Mouse (Mus musculus) myocyte (in vitro differentiated cells): ENCODE data around the gene Acly. TPM values are rescaled to one million over a fixed set of nuclear protein-coding genes. Genes with fewer than 3 reads are reported as not detected.

Experiments used
- H3K27me3 ChIP-seq: one replicate; pipeline ENCODE4 v1.6.1; 2011; ENCODE audit not compliant: control insufficient read depth, insufficient read depth, insufficient read length
- H3K36me3 ChIP-seq: one replicate; pipeline ENCODE4 v1.6.1; 2011; ENCODE audit not compliant: control insufficient read depth, insufficient read depth
- H3K4me2 ChIP-seq: one replicate; pipeline ENCODE4 v1.6.1; 2011; ENCODE audit warnings: low read depth, control low read depth
- H3K4me3 ChIP-seq: one replicate; pipeline ENCODE4 v1.5.1; 2011; ENCODE audit warnings: mild to moderate bottlenecking, control low read depth, moderate library complexity
- H3K79me2 ChIP-seq: one replicate; pipeline ENCODE4 v1.6.1; 2011; ENCODE audit not compliant: control insufficient read depth, insufficient read depth
- H3ac ChIP-seq: one replicate; pipeline ENCODE4 v1.6.1; 2011; ENCODE audit not compliant: control insufficient read depth, insufficient read length
- CEBPB ChIP-seq: IDR thresholded peaks from 2 replicates; pipeline ENCODE4 v1.6.1; 2011; ENCODE audit warnings: mild to moderate bottlenecking, moderate library complexity; ENCODE audit not compliant: poor library complexity, insufficient read depth, severe bottlenecking
- E2F4 ChIP-seq: IDR thresholded peaks from one replicate; pipeline ENCODE4 v1.6.1; 2011; ENCODE audit warnings: mild to moderate bottlenecking, control low read depth, moderate library complexity; ENCODE audit not compliant: insufficient read depth
- MAX ChIP-seq: IDR thresholded peaks from one replicate; pipeline ENCODE4 v1.6.1; 2011; ENCODE audit warnings: low read depth, mild to moderate bottlenecking, control low read depth
- MYOD1 ChIP-seq, 3 experiments: IDR thresholded peaks; one replicate each; pipeline ENCODE4 v1.6.1; 2011; ENCODE audit warnings: control low read depth in 2 of 3, low read depth in 2 of 3, mild to moderate bottlenecking in 2 of 3, moderate library complexity in 1 of 3; ENCODE audit not compliant: insufficient read length in 2 of 3, control insufficient read depth in 1 of 3
- MYOG ChIP-seq, 3 experiments: IDR thresholded peaks; one replicate each; pipeline ENCODE4 v1.6.1; 2011; ENCODE audit warnings: control low read depth in 2 of 3, low read depth in 2 of 3, mild to moderate bottlenecking in 2 of 3; ENCODE audit not compliant: insufficient read length in 2 of 3, control insufficient read depth in 1 of 3, insufficient read depth in 1 of 3
- POLR2A ChIP-seq: IDR thresholded peaks from one replicate; pipeline ENCODE4 v1.6.1; 2011; ENCODE audit warnings: low read depth, mild to moderate bottlenecking, control low read depth, moderate library complexity; ENCODE audit not compliant: insufficient read length
- POLR2AphosphoS2 ChIP-seq: IDR thresholded peaks from one replicate; pipeline ENCODE4 v1.6.1; 2011; ENCODE audit warnings: low read depth, control low read depth; ENCODE audit not compliant: insufficient read length
- REST ChIP-seq: IDR thresholded peaks from one replicate; pipeline ENCODE4 v1.6.1; 2011; ENCODE audit warnings: mild to moderate bottlenecking, control low read depth, moderate library complexity; ENCODE audit not compliant: insufficient read depth, insufficient read length
- SRF ChIP-seq: IDR thresholded peaks from one replicate; pipeline ENCODE4 v1.6.1; 2011; ENCODE audit warnings: low read depth; ENCODE audit not compliant: control insufficient read depth, insufficient read length
- TCF12 ChIP-seq: IDR thresholded peaks from one replicate; pipeline ENCODE4 v1.6.1; 2011; ENCODE audit warnings: mild to moderate bottlenecking, control low read depth; ENCODE audit not compliant: poor library complexity, insufficient read depth, severe bottlenecking
- TCF3 ChIP-seq: IDR thresholded peaks from one replicate; pipeline ENCODE4 v1.6.1; 2011; ENCODE audit warnings: low read depth, control low read depth; ENCODE audit not compliant: insufficient read length
- USF1 ChIP-seq: IDR thresholded peaks from one replicate; pipeline ENCODE4 v1.6.1; 2011; ENCODE audit warnings: low read depth, mild to moderate bottlenecking, control low read depth, moderate library complexity
- polyA plus RNA-seq: library from polyadenylated mRNA; unstranded; fragments of >200 nt; fragmentation: generic; extraction: Trizol; gene quantifications from one replicate; pipeline ENCODE4 v1.2.1, GENCODE M21; 2012; ENCODE audit warnings: missing spikeins

The Acly gene
- polyA plus RNA-seq, 1 experiment: 95.5 TPM

DNA sequence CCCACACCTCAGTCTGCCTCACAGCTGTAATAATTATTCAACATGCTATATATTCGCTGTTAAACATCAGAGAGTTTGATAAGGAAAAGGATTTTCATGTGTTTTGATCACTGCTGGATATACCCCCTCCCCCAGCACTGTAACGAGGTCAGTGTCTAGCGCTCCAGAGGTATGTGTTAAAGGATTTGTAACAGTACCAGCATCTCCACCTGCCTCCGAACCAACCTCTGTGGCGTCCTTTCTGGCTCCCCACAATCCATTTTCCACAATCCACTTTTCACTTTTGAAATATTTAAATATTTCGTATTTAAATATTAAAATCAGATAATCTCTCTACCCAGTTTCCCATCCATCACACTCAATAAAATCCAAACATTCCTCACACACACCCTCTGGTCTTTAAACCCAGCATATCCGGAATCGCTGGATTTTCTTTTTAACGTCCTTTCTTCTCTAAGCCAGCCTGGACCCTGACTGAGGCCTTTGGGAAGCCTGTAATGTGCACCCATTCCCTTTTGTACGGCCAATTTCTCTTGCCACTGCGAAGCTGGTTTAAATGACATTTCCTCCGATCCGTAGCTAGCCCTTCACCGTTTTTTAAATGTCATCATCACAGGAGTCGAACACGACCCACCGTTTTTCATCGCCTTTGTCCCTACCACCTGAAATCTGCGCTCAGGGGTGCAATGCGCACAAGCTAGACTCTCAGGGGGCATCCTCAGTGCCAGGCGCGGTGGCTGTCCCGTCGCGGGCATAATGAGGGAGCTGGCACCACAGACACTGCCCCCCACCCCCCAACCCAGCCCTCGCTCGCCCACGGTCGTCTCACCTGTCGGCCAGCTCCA, 56.2 kb downstream of the Acly start:
- Histone ChIP-seq H3K27me3 (no peaks in the 10 kb centered on the region), H3K36me3 (peaks cover 9% of the 10 kb centered on the region), H3K79me2 (peaks cover 53% of the 10 kb centered on the region), H3K4me2 (peak overlapping the region; percentile 91), H3K4me3 (peak overlapping the region; percentile 76), H3ac (peak overlapping the region; percentile 51)
- TF ChIP-seq MYOD1 (IDR thresholded peaks at IDR 0.05; ENCODE audit: control insufficient read depth in 1 of 3, insufficient read length in 2 of 3, low read depth in 2 of 3) (peak in 1 of 3 experiments; percentile 19), SRF (no peak), CEBPB (no peak), E2F4 (no peak)

DNA sequence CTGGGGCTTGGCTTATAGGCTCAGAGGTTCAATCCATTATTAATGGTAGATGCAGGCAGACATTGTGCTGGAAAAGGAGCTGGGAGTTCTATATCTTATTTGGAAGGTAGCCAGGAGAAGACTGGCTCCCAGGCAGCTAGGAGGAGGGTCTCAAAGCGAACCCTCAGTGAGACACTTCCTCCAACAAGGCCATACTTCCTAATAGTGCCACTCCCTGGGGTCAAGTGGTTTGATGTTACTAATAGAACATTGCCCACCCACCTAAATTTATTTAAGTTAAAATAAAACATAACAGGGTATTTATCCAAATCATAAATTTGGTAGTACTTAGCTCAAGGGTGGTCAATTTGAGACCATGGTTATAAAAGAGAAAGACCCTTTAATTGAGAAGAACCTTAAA, 62.0 kb downstream of the Acly start:
- no peak overlapping the region for H3ac ChIP-seq
- H3K79me2 ChIP-seq: peaks cover 72% of the 10 kb centered on the region
- peaks cover 16% of the 10 kb centered on the region for H3K36me3 ChIP-seq
- no peak overlapping the region for H3K4me3 ChIP-seq
- no peaks in the 10 kb centered on the region for H3K27me3 ChIP-seq
- H3K4me2 ChIP-seq: no peak overlapping the region
- TF ChIP-seq POLR2A (no peak), CEBPB (no peak), REST (no peak), MAX (no peak), E2F4 (no peak), USF1 (no peak), TCF12 (no peak), MYOD1 (IDR thresholded peaks at IDR 0.05; ENCODE audit: control insufficient read depth in 1 of 3, insufficient read length in 2 of 3, low read depth in 2 of 3) (no peak), TCF3 (no peak), SRF (no peak), POLR2AphosphoS2 (no peak)

DNA sequence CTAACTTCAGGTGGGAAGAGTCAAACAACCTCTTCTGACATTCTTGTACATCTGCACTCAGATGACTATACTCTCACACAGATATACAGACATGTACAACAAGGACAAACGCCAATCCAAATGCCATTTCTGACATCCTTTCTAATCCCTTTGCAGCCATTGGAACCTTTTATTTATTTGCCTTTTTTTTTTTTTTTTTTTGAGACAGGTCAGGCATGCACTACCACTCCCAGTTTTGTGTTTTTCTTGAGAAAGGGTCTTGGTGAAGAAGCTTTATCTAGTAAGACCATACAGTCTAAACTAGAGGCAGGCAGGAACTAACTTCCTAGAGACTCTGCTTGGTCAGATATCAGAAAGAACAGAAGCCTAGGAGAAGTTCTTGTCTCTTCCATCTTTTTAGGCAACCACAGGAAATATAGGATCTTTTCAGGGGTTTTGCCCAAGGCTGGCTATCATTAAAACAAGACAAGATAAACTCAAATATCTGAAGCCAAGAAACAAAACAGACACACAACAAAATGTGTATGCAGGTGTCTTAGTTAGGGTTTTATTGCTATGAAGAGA, 62.5 kb downstream of the Acly start:
- Histone ChIP-seq H3K4me2 (no peak overlapping the region), H3ac (no peak overlapping the region), H3K79me2 (peaks cover 72% of the 10 kb centered on the region), H3K36me3 (peaks cover 16% of the 10 kb centered on the region), H3K4me3 (no peak overlapping the region), H3K27me3 (no peaks in the 10 kb centered on the region)
- TF ChIP-seq MYOG (IDR thresholded peaks at IDR 0.05; ENCODE audit: control insufficient read depth in 1 of 3, insufficient read depth in 1 of 3, insufficient read length in 2 of 3, low read depth in 2 of 3): no peak
- TF ChIP-seq POLR2AphosphoS2: no peak
- no peak for TF ChIP-seq USF1
- no peak for TF ChIP-seq REST
- TF ChIP-seq E2F4: no peak
- no peak for TF ChIP-seq CEBPB
- no peak for TF ChIP-seq POLR2A
- no peak for TF ChIP-seq SRF
- no peak for TF ChIP-seq MYOD1 (IDR thresholded peaks at IDR 0.05; ENCODE audit: control insufficient read depth in 1 of 3, insufficient read length in 2 of 3, low read depth in 2 of 3)
- TF ChIP-seq TCF12: no peak
- TF ChIP-seq TCF3: no peak
- TF ChIP-seq MAX: no peak

DNA sequence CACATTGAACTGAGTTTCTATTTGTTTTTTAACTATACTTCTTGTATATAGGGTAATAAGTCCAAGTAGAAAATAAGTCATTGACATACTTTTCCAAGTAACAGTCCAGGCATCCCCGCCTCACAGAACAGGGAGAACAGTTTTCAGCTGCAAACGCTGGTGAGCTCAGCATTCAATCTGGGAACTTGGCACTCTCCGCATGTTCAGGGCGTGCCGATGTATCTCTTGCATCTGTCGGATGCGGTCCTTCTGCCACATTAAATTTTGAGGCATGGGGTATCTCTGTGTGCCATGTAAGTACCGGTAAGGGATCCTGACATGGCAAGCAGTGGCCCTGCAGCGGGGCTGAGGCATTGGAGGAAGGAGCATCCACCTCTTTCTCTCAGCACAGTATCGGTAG, 65.1 kb downstream of the Acly start:
- Histone ChIP-seq H3K4me2 (no peak overlapping the region), H3K36me3 (peaks cover 24% of the 10 kb centered on the region)
- TF ChIP-seq MYOG (IDR thresholded peaks at IDR 0.05; ENCODE audit: control insufficient read depth in 1 of 3, insufficient read depth in 1 of 3, insufficient read length in 2 of 3, low read depth in 2 of 3) (no peak), CEBPB (no peak), MYOD1 (IDR thresholded peaks at IDR 0.05; ENCODE audit: control insufficient read depth in 1 of 3, insufficient read length in 2 of 3, low read depth in 2 of 3) (no peak), REST (no peak), POLR2A (no peak)

DNA sequence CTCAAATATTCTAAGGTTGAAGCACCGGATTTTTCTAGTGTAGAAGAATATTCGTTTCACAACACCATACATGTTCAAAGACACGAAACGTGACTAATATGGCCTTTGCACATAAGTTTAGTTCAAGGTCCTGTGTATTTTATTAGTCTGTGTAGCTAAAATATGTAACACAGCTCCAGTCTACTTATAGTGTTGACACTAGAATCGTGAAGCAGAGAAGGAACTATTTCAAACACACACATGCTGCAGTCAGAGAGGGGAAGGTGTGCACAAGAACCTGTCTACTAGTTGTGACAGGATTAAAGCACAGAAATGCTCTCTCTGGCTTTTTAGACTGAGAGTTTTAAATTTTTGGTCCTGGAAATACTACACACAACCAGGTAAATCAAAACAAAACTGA, 70.1 kb downstream of the Acly start:
- Histone ChIP-seq H3K4me3 (no peak overlapping the region), H3K79me2 (peaks cover 40% of the 10 kb centered on the region), H3K27me3 (no peaks in the 10 kb centered on the region), H3K36me3 (peaks cover 15% of the 10 kb centered on the region), H3ac (no peak overlapping the region), H3K4me2 (no peak overlapping the region)
- TF ChIP-seq MYOG (IDR thresholded peaks at IDR 0.05; ENCODE audit: control insufficient read depth in 1 of 3, insufficient read depth in 1 of 3, insufficient read length in 2 of 3, low read depth in 2 of 3) (no peak), E2F4 (no peak), SRF (no peak), POLR2A (no peak), TCF3 (no peak), CEBPB (no peak), POLR2AphosphoS2 (no peak), MAX (no peak), MYOD1 (IDR thresholded peaks at IDR 0.05; ENCODE audit: control insufficient read depth in 1 of 3, insufficient read length in 2 of 3, low read depth in 2 of 3) (no peak), USF1 (no peak), TCF12 (no peak), REST (no peak)

More for the DNA sequence above, 65.1 kb downstream of the Acly start:
- Histone ChIP-seq H3K27me3 (no peaks in the 10 kb centered on the region), H3ac (no peak overlapping the region), H3K79me2 (peaks cover 68% of the 10 kb centered on the region), H3K4me3 (no peak overlapping the region)
